Mouse (Mus musculus): ENCODE measurements at regions not wholly inside any gene's neighbourhood (a gene's known extent, or its start where the extent isn't known, plus 50 kb on each side); places are given as distances from the start of the nearest gene placed in this dataset.

GRCm38 (mm10) chr15:25000171-25000570 lies 413.4 kb downstream of the Basp1 start:
- H3K36me3 ChIP-seq (ENCODE audit: insufficient read depth, low read length): no peaks in the 10 kb centered on the region
- H3K9ac ChIP-seq (replicated peaks; ENCODE audit: low read length): no peak overlapping the region
- 82% methylated on average over 3 of the region's 3 CpGs for WGBS
- ATAC-seq (ENCODE audit: low FRiP score, low TSS enrichment): no peak
- H3K4me3 ChIP-seq (ENCODE audit: low read length): no peak overlapping the region
- no peaks in the 10 kb centered on the region for H3K27me3 ChIP-seq (ENCODE audit: insufficient read depth, low read length)
- H3K4me2 ChIP-seq (replicated peaks; ENCODE audit: low read depth, low read length): no peak overlapping the region
- H3K9me3 ChIP-seq (ENCODE audit: low read length): no peaks in the 10 kb centered on the region
- H3K27ac ChIP-seq (ENCODE audit: low read length): no peak overlapping the region
- no peaks in the 10 kb centered on the region for H3K4me1 ChIP-seq (ENCODE audit: insufficient read depth, low read length)

GRCm38 (mm10) chr15:24993325-24993673 lies 420.3 kb downstream of the Basp1 start:
- Histone ChIP-seq H3K9me3 (ENCODE audit: low read length) (no peaks in the 10 kb centered on the region), H3K4me2 (replicated peaks; ENCODE audit: low read depth, low read length) (no peak overlapping the region), H3K27me3 (ENCODE audit: insufficient read depth, low read length) (no peaks in the 10 kb centered on the region), H3K9ac (replicated peaks; ENCODE audit: low read length) (no peak overlapping the region), H3K27ac (ENCODE audit: low read length) (no peak overlapping the region), H3K4me1 (ENCODE audit: insufficient read depth, low read length) (no peaks in the 10 kb centered on the region), H3K36me3 (ENCODE audit: insufficient read depth, low read length) (no peaks in the 10 kb centered on the region), H3K4me3 (ENCODE audit: low read length) (no peak overlapping the region)
- no peak for ATAC-seq (ENCODE audit: low FRiP score, low TSS enrichment)
- 79% methylated on average over 2 of the region's 2 CpGs for WGBS

GRCm38 (mm10) chr15:24992665-24993324 lies 420.8 kb downstream of the Basp1 start:
- no peak overlapping the region for H3K4me3 ChIP-seq (ENCODE audit: low read length)
- H3K9ac ChIP-seq (replicated peaks; ENCODE audit: low read length): no peak overlapping the region
- H3K27ac ChIP-seq (ENCODE audit: low read length): no peak overlapping the region
- ATAC-seq (ENCODE audit: low FRiP score, low TSS enrichment): no peak
- no peak overlapping the region for H3K4me2 ChIP-seq (replicated peaks; ENCODE audit: low read depth, low read length)
- H3K27me3 ChIP-seq (ENCODE audit: insufficient read depth, low read length): no peaks in the 10 kb centered on the region
- no peaks in the 10 kb centered on the region for H3K36me3 ChIP-seq (ENCODE audit: insufficient read depth, low read length)
- H3K4me1 ChIP-seq (ENCODE audit: insufficient read depth, low read length): no peaks in the 10 kb centered on the region
- 83% methylated on average over 14 of the region's 14 CpGs for WGBS
- no peaks in the 10 kb centered on the region for H3K9me3 ChIP-seq (ENCODE audit: low read length)

GRCm38 (mm10) chr15:24990082-24990786 lies 423.3 kb downstream of the Basp1 start:
- Histone ChIP-seq H3K36me3 (ENCODE audit: insufficient read depth, low read length) (no peaks in the 10 kb centered on the region), H3K4me1 (ENCODE audit: insufficient read depth, low read length) (no peaks in the 10 kb centered on the region), H3K27ac (ENCODE audit: low read length) (no peak overlapping the region), H3K4me2 (replicated peaks; ENCODE audit: low read depth, low read length) (no peak overlapping the region), H3K27me3 (ENCODE audit: insufficient read depth, low read length) (no peaks in the 10 kb centered on the region), H3K9me3 (ENCODE audit: low read length) (no peaks in the 10 kb centered on the region), H3K9ac (replicated peaks; ENCODE audit: low read length) (no peak overlapping the region), H3K4me3 (ENCODE audit: low read length) (no peak overlapping the region)
- 54% methylated on average over 5 of the region's 5 CpGs for WGBS
- no peak for ATAC-seq (ENCODE audit: low FRiP score, low TSS enrichment)

- Histone ChIP-seq H3K4me2 (replicated peaks; ENCODE audit: low read depth, low read length) (no peak overlapping the region), H3K9ac (replicated peaks; ENCODE audit: low read length) (no peak overlapping the region), H3K27me3 (ENCODE audit: insufficient read depth, low read length) (no peaks in the 10 kb centered on the region), H3K4me1 (ENCODE audit: insufficient read depth, low read length) (no peaks in the 10 kb centered on the region), H3K9me3 (ENCODE audit: low read length) (no peaks in the 10 kb centered on the region), H3K27ac (ENCODE audit: low read length) (no peak overlapping the region), H3K4me3 (ENCODE audit: low read length) (no peak overlapping the region), H3K36me3 (ENCODE audit: insufficient read depth, low read length) (no peaks in the 10 kb centered on the region)
- 22% methylated on average over 4 of the region's 4 CpGs for WGBS
- ATAC-seq (ENCODE audit: low FRiP score, low TSS enrichment): peak; percentile 23; the same call in 1 of the 2 replicates
These were observed 432.7 kb downstream of the Basp1 start for GRCm38 (mm10) chr15:24980841-24981240.

GRCm38 (mm10) chr15:24972020-24972419 lies 441.5 kb downstream of the Basp1 start:
- ATAC-seq (ENCODE audit: low FRiP score, low TSS enrichment): peak; percentile 19; the same call in 1 of the 2 replicates
- H3K9ac ChIP-seq (replicated peaks; ENCODE audit: low read length): no peak overlapping the region
- WGBS: 3% methylated on average over 5 of the region's 5 CpGs

GRCm38 (mm10) chr15:24969391-24969812 lies 444.2 kb downstream of the Basp1 start:
- Histone ChIP-seq H3K4me2 (replicated peaks; ENCODE audit: low read depth, low read length) (no peak overlapping the region), H3K36me3 (ENCODE audit: insufficient read depth, low read length) (no peaks in the 10 kb centered on the region), H3K27ac (ENCODE audit: low read length) (no peak overlapping the region), H3K9ac (replicated peaks; ENCODE audit: low read length) (no peak overlapping the region), H3K27me3 (ENCODE audit: insufficient read depth, low read length) (no peaks in the 10 kb centered on the region), H3K4me3 (ENCODE audit: low read length) (no peak overlapping the region), H3K9me3 (ENCODE audit: low read length) (no peaks in the 10 kb centered on the region), H3K4me1 (ENCODE audit: insufficient read depth, low read length) (peaks cover 9% of the 10 kb centered on the region; the same call in 1 of the 2 replicates)
- WGBS: 25% methylated on average over 2 of the region's 2 CpGs
- peak; percentile 88 for ATAC-seq (ENCODE audit: low FRiP score, low TSS enrichment)

More at GRCm38 (mm10) chr15:24972020-24972419, 441.5 kb downstream of the Basp1 start:
- Histone ChIP-seq H3K27me3 (ENCODE audit: insufficient read depth, low read length) (no peaks in the 10 kb centered on the region), H3K4me1 (ENCODE audit: insufficient read depth, low read length) (peaks cover 9% of the 10 kb centered on the region; the same call in 1 of the 2 replicates), H3K9me3 (ENCODE audit: low read length) (no peaks in the 10 kb centered on the region), H3K4me3 (ENCODE audit: low read length) (no peak overlapping the region), H3K36me3 (ENCODE audit: insufficient read depth, low read length) (no peaks in the 10 kb centered on the region), H3K4me2 (replicated peaks; ENCODE audit: low read depth, low read length) (no peak overlapping the region), H3K27ac (ENCODE audit: low read length) (no peak overlapping the region)

- ATAC-seq (ENCODE audit: low FRiP score, low TSS enrichment): no peak
- H3K27me3 ChIP-seq (ENCODE audit: insufficient read depth, low read length): no peaks in the 10 kb centered on the region
- H3K4me1 ChIP-seq (ENCODE audit: insufficient read depth, low read length): peaks cover 9% of the 10 kb centered on the region; the same call in 1 of the 2 replicates
- H3K9me3 ChIP-seq (ENCODE audit: low read length): no peaks in the 10 kb centered on the region
- no peaks in the 10 kb centered on the region for H3K36me3 ChIP-seq (ENCODE audit: insufficient read depth, low read length)
- WGBS: 88% methylated on average over 7 of the region's 7 CpGs
- no peak overlapping the region for H3K4me2 ChIP-seq (replicated peaks; ENCODE audit: low read depth, low read length)
- H3K4me3 ChIP-seq (ENCODE audit: low read length): no peak overlapping the region
- no peak overlapping the region for H3K9ac ChIP-seq (replicated peaks; ENCODE audit: low read length)
- no peak overlapping the region for H3K27ac ChIP-seq (ENCODE audit: low read length)
These were observed 444.8 kb downstream of the Basp1 start for GRCm38 (mm10) chr15:24968636-24969317.

GRCm38 (mm10) chr15:24929742-24930141 lies 483.8 kb downstream of the Basp1 start:
- Histone ChIP-seq H3K27me3 (ENCODE audit: insufficient read depth, low read length) (no peaks in the 10 kb centered on the region), H3K4me3 (ENCODE audit: low read length) (no peak overlapping the region), H3K9me3 (ENCODE audit: low read length) (no peaks in the 10 kb centered on the region), H3K36me3 (ENCODE audit: insufficient read depth, low read length) (no peaks in the 10 kb centered on the region), H3K27ac (ENCODE audit: low read length) (no peak overlapping the region), H3K4me1 (ENCODE audit: insufficient read depth, low read length) (no peaks in the 10 kb centered on the region), H3K4me2 (replicated peaks; ENCODE audit: low read depth, low read length) (no peak overlapping the region), H3K9ac (replicated peaks; ENCODE audit: low read length) (no peak overlapping the region)
- ATAC-seq (ENCODE audit: low FRiP score, low TSS enrichment): no peak
- WGBS: 82% methylated on average over 2 of the region's 2 CpGs

- Histone ChIP-seq H3K4me2 (replicated peaks; ENCODE audit: low read depth, low read length) (no peak overlapping the region), H3K27me3 (ENCODE audit: insufficient read depth, low read length) (no peaks in the 10 kb centered on the region), H3K9ac (replicated peaks; ENCODE audit: low read length) (no peak overlapping the region), H3K9me3 (ENCODE audit: low read length) (no peaks in the 10 kb centered on the region), H3K4me3 (ENCODE audit: low read length) (no peak overlapping the region), H3K36me3 (ENCODE audit: insufficient read depth, low read length) (no peaks in the 10 kb centered on the region), H3K27ac (ENCODE audit: low read length) (no peak overlapping the region), H3K4me1 (ENCODE audit: insufficient read depth, low read length) (no peaks in the 10 kb centered on the region)
- ATAC-seq (ENCODE audit: low FRiP score, low TSS enrichment): no peak
- WGBS: 74% methylated on average over 1 of the region's 1 CpGs
These were observed 501.7 kb downstream of the Basp1 start for GRCm38 (mm10) chr15:24911866-24912265.
